Mouse (Mus musculus): Measurements from ENCODE around the gene Stambpl1. TPM values are rescaled to one million over a fixed set of nuclear protein-coding genes. Genes with fewer than 3 reads are reported as not detected.
"Not testable (repeated sequence)": the region's sequence is repeated elsewhere in the genome, so short reads cannot be mapped to it uniquely, and the experiment has no call there.

Stambpl1 gene
- polyA plus RNA-seq, 1 experiment from 2014 or later: 3.2 TPM

DNA sequence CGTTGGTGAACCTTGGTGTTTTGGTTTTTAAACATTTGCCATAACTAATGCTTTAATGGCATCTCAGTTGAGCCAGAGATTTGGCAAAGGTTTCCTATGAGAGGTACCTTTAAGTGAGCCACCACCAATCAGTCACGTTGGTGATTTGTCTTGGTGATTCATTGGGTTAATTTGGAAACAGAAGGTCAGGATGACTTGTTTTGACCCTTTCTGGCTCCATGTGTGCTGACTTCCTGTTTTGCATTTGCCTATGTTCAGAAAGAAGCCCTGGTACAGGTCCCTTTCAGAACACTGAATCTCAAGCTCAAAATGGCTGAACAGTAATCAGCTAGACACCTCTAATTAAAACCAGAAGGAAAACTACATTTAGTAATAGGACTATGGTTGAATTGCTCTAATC is 7.5 kb downstream of the Stambpl1 start:
- H3K4me2 ChIP-seq: no peak overlapping the region
- no peak overlapping the region for H3K4me3 ChIP-seq (replicated peaks)
- H3K9ac ChIP-seq: no peak overlapping the region
- DNase-seq: no peak
- no peaks in the 10 kb centered on the region for H3K27me3 ChIP-seq
- no peaks in the 10 kb centered on the region for H3K36me3 ChIP-seq
- ATAC-seq (ENCODE audit: low read depth): no peak
- H3K27ac ChIP-seq: no peak overlapping the region
- no peaks in the 10 kb centered on the region for H3K9me3 ChIP-seq (replicated peaks)
- 52% methylated on average over 2 of the region's 2 CpGs for WGBS (ENCODE audit: insufficient replicate concordance)
- no peaks in the 10 kb centered on the region for H3K4me1 ChIP-seq (replicated peaks)

DNA sequence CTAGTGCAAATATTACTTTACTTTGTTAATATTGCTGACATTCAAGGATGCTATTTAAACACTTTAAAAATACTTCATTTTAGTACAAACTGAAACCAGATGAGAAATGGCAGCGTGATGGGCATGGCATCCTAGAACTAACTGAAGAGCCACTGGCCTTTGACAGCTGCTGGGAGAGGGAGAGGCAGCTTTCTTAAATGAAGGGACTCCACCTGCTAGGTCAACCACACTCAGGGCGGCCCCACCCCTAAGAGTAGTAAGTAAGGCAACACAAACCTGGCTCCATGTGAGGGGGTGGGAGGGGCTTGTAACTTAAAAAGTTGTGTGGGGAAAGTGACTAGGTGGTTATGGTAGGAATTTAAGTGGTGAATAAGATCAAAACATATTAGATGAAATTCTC is 10.6 kb downstream of the Stambpl1 start:
- no peaks in the 10 kb centered on the region for H3K36me3 ChIP-seq
- no peak overlapping the region for H3K4me3 ChIP-seq (replicated peaks)
- H3K27ac ChIP-seq: no peak overlapping the region
- no peak overlapping the region for H3K4me2 ChIP-seq
- no peaks in the 10 kb centered on the region for H3K27me3 ChIP-seq
- no peaks in the 10 kb centered on the region for H3K9me3 ChIP-seq (replicated peaks)
- H3K9ac ChIP-seq: no peak overlapping the region
- DNase-seq: no peak
- ATAC-seq (ENCODE audit: low read depth): no peak
- 63% methylated on average over 2 of the region's 2 CpGs for WGBS (ENCODE audit: insufficient replicate concordance)
- no peaks in the 10 kb centered on the region for H3K4me1 ChIP-seq (replicated peaks)

DNA sequence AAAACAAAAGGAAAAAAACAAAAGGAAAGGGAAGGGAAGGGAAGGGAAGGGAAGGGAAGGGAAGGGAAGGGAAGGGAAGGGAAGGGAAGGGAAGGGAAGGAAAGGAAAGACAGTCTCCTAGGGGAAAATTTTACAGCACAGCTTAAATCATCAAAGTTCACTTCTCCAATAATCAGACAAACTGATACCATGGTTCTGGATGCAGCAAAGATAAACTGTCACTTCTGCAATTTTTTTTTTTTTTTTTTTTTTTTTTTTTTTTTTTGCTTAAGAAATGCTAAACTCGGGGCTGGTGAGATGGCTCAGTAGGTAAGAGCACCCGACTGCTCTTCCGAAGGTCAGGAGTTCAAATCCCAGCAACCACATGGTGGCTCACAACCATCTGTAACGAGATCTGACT is 14.1 kb downstream of the Stambpl1 start:
- H3K27me3 ChIP-seq; H3K4me3 ChIP-seq (replicated peaks); H3K4me1 ChIP-seq (replicated peaks); H3K9me3 ChIP-seq (replicated peaks); H3K4me2 ChIP-seq; H3K9ac ChIP-seq; DNase-seq; H3K27ac ChIP-seq; H3K36me3 ChIP-seq; ATAC-seq (ENCODE audit: low read depth): not testable (repeated sequence)
- 74% methylated on average over 4 of the region's 4 CpGs for WGBS (ENCODE audit: insufficient replicate concordance)

DNA sequence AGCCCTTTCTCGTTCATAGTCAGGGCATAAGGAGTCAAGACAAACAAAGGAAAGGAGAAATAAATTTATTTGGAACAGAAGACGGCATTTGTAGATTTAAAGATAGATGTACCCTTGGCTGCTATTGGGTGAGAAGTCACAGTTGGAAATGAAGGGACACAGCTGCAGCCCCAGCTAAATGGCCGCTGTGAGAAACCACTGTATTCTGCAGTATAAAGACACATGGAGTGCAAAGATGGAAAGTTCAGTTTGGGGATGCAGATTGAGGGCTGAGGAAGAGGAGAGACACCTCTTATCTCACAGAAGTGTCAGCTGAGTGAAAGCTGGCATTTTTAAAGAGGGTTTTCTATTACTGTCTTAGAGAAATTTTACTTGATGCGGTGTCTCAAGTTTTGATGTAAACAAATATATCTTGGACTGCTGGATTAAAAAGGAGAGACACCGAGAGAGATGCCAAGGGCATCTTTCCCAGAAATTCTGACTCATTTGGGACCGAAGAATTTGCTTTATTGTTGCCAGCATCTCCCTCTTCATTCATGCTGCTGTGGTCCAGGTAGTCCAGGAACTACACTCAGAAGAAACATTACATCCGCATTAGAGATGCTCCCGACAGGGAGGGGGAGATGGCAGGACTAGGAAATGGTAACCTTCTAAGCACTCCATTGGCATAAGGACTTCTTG is 14.9 kb downstream of the Stambpl1 start:
- no peak overlapping the region for H3K9ac ChIP-seq
- DNase-seq: no peak

DNA sequence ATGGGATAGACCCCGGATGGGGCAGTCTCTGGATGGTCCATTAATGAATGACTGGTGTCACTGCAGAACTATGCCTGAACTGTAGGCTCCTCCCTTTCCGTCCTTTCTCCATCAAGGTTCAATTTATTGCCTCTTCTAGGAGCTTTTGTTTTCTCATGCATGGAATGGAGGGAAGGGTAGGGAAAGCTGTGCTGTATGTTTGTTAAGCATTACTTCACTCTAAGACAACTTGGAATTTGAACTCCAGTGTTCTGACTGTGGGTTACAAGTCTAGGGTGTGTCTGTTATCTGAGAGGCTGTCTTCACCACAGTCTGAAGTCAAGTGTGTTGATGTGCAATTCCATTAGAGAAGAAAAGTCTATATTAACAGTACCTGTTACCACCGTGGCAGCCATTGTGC is 17.0 kb downstream of the Stambpl1 start:
- H3K9me3 ChIP-seq (replicated peaks): no peaks in the 10 kb centered on the region
- DNase-seq (no peak), ATAC-seq (ENCODE audit: low read depth) (no peak)
- WGBS (ENCODE audit: insufficient replicate concordance): 57% methylated on average over 3 of the region's 3 CpGs
- H3K4me1 ChIP-seq (replicated peaks): no peaks in the 10 kb centered on the region
- H3K27me3 ChIP-seq: no peaks in the 10 kb centered on the region
- H3K27ac ChIP-seq: no peak overlapping the region
- no peaks in the 10 kb centered on the region for H3K36me3 ChIP-seq
- H3K4me2 ChIP-seq: no peak overlapping the region
- no peak overlapping the region for H3K9ac ChIP-seq
- no peak overlapping the region for H3K4me3 ChIP-seq (replicated peaks)

More for the DNA sequence above, 14.9 kb downstream of the Stambpl1 start:
- no peak overlapping the region for H3K4me3 ChIP-seq (replicated peaks)
- H3K4me2 ChIP-seq: no peak overlapping the region
- H3K9me3 ChIP-seq (replicated peaks): no peaks in the 10 kb centered on the region
- H3K4me1 ChIP-seq (replicated peaks): no peaks in the 10 kb centered on the region
- WGBS (ENCODE audit: insufficient replicate concordance): 63% methylated on average over 8 of the region's 8 CpGs
- no peaks in the 10 kb centered on the region for H3K36me3 ChIP-seq
- no peak overlapping the region for H3K27ac ChIP-seq
- no peak for ATAC-seq (ENCODE audit: low read depth)
- no peaks in the 10 kb centered on the region for H3K27me3 ChIP-seq

DNA sequence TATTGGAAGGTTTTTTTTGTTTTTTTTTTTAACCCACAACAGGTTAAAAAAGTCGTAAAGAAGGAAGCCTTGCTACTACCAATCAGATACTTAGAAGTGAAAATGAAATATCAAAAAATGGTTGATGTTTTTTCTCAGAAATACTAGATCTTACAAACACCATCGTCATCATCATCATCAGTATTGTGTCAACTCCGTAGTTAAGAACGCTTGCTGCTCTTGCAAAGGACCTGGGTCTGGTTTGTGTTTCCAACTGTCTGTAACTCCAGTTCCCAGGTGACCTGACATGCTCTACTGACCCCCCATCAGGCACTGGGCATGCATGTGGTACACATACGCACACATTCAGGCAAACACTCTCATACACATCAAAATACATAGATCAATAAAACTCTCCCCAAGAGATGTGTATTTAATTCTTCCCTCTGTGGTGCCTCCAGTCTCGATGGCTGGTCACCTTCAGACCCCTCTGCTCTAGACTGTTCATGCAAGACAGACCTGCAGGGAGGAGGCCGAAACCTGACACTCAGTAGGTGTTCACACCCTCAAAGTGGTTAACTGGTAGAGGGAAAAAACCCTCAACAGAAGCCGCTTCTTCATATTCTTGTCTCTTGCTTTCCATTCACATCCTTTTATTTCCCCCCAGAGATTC is 18.0 kb downstream of the Stambpl1 start:
- Histone ChIP-seq H3K4me3 (replicated peaks) (no peak overlapping the region), H3K27ac (no peak overlapping the region; the same call in 1 of the 2 replicates), H3K9me3 (replicated peaks) (no peaks in the 10 kb centered on the region), H3K4me2 (no peak overlapping the region), H3K9ac (no peak overlapping the region), H3K27me3 (no peaks in the 10 kb centered on the region), H3K4me1 (replicated peaks) (no peaks in the 10 kb centered on the region), H3K36me3 (no peaks in the 10 kb centered on the region)
- DNase-seq (no peak), ATAC-seq (ENCODE audit: low read depth) (no peak)
- 72% methylated on average over 8 of the region's 8 CpGs for WGBS (ENCODE audit: insufficient replicate concordance)

DNA sequence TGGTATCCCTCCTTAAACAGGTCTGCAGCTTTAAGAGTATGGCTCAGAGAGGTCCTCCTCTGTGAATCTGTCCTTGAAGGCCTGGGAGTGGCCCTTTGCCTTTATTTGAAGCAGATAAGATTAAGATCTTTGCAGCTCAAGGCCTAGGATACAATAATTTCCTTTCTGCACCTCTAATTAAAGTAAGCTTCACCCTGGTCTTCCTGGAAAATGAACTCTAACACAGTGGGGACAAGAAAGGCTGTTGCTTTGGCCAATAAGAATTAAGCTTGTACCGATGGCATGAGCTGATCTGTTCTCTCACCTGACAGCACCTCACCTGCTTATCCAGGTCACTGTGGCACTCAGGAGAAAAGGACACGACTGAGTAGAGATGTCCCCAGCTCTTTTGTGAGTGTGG is 18.8 kb downstream of the Stambpl1 start:
- DNase-seq (no peak), ATAC-seq (ENCODE audit: low read depth) (no peak)
- Histone ChIP-seq H3K4me1 (replicated peaks) (no peaks in the 10 kb centered on the region), H3K9me3 (replicated peaks) (no peaks in the 10 kb centered on the region), H3K4me3 (replicated peaks) (no peak overlapping the region), H3K4me2 (no peak overlapping the region), H3K36me3 (no peaks in the 10 kb centered on the region), H3K27me3 (no peaks in the 10 kb centered on the region), H3K9ac (no peak overlapping the region), H3K27ac (no peak overlapping the region)
- 58% methylated on average over 2 of the region's 2 CpGs for WGBS (ENCODE audit: insufficient replicate concordance)

DNA sequence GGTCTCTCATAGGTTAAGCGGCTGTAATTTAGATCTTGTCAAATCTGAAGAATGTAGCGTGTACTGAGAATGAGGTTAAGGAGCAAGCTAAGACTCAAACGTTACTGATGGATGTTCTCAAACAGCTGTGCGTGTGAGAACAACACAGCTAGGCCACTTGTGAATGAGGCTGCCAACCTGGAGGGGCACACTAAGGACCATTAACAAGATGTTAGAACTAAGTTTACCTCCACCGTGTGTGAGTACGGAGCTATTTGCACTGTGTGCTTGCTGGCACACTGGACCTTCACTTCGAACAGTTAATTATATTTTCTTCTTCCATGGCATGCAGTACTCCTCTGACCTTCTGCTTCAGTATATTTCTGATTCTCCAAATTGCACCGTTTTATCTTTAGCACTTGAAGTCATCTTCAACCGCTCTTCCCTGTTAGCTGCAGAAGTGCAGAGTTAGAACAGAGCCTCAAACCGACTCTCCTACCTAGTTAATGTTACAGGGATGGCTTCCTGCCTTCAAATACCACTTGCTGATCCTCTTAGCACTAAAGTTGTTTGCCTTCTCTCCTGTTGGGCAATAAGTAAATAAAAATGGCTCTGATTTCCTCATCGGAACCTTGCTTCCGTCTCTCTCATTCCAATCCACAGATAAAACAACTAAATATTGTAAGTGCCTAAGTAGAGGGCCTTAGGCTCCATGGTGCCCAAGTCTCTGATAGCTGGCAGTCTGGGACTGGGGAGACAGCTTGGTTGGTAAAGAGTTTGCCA is 20.6 kb downstream of the Stambpl1 start:
- no peaks in the 10 kb centered on the region for H3K9me3 ChIP-seq (replicated peaks)
- no peaks in the 10 kb centered on the region for H3K36me3 ChIP-seq
- no peak overlapping the region for H3K4me2 ChIP-seq
- H3K9ac ChIP-seq: no peak overlapping the region
- WGBS (ENCODE audit: insufficient replicate concordance): 69% methylated on average over 12 of the region's 12 CpGs
- ATAC-seq (ENCODE audit: low read depth) (no peak), DNase-seq (no peak)
- H3K4me1 ChIP-seq (replicated peaks): no peaks in the 10 kb centered on the region
- H3K27me3 ChIP-seq: no peaks in the 10 kb centered on the region
- H3K27ac ChIP-seq: no peak overlapping the region
- H3K4me3 ChIP-seq (replicated peaks): no peak overlapping the region

DNA sequence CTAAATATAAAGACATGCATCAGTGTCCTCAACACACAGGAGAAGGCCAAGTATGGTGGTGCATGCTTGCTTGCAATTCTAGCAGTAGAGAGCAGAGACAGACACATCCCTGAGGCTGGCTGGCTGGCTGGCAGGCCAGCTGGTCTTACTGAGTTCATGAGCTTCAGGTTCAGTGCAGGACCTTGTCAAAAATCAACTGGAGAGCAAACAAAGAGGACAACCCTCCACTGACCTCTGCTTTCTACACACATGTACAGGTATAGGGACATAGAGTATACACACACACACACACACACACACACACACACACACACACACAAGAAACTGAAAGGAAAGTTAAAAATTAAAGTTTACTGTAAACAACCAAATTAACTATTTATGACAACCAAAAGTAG is 21.2 kb downstream of the Stambpl1 start:
- no peaks in the 10 kb centered on the region for H3K4me1 ChIP-seq (replicated peaks)
- no peak overlapping the region for H3K4me2 ChIP-seq
- DNase-seq: no peak
- no peaks in the 10 kb centered on the region for H3K27me3 ChIP-seq
- no peak overlapping the region for H3K4me3 ChIP-seq (replicated peaks)
- no peaks in the 10 kb centered on the region for H3K9me3 ChIP-seq (replicated peaks)
- ATAC-seq (ENCODE audit: low read depth): peak; percentile 57; the same call in 1 of the 2 replicates
- no peak overlapping the region for H3K27ac ChIP-seq
- H3K36me3 ChIP-seq: no peaks in the 10 kb centered on the region
- H3K9ac ChIP-seq: no peak overlapping the region

DNA sequence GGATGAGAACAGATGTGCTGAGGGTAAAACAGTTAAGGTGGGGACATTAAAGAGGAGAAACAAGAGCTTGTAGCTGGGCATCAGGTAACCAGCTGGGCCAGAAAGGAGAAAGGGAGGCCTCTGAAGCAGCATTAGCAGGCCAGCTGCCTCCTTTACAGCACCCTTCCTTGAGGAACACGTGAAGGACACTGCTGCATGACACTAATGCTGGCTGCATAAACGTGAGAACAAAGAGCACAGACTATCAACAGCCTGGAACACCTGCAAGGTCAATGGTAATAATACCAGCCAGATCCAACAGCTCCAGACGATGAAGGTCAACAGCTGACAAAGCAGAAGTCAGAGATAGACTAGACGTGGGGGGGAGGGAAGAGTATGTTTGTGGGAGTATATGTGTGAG is 22.1 kb downstream of the Stambpl1 start:
- no peaks in the 10 kb centered on the region for H3K36me3 ChIP-seq
- H3K4me1 ChIP-seq (replicated peaks): no peaks in the 10 kb centered on the region
- WGBS (ENCODE audit: insufficient replicate concordance): 38% methylated on average over 4 of the region's 4 CpGs
- no peak overlapping the region for H3K9ac ChIP-seq
- DNase-seq (no peak), ATAC-seq (ENCODE audit: low read depth) (no peak)
- H3K9me3 ChIP-seq (replicated peaks): no peaks in the 10 kb centered on the region
- H3K27ac ChIP-seq: no peak overlapping the region
- H3K27me3 ChIP-seq: no peaks in the 10 kb centered on the region
- H3K4me3 ChIP-seq (replicated peaks): no peak overlapping the region
- H3K4me2 ChIP-seq: no peak overlapping the region

DNA sequence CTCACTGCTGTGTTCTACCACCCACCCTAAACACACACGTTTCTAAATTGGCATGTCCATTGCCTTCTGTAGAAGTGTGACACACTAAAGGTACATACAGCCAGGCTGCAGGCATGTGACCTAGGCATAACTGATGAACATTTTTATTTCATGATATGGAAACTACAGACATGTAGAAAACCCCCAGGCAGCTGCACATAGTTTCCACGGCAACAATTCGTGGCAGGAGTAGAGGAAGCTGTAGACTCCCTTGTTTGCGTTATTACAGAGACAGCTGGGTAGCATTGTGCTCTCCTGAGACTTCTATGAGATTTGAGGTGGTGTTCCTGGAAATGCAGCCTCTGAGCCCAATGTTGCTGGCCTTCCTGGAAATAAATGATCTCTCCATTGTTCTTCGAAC is 24.9 kb downstream of the Stambpl1 start:
- Histone ChIP-seq H3K27ac (no peak overlapping the region), H3K4me1 (replicated peaks) (0 out of 2 replicates have a peak, but pooled peaks cover 4% of the 10 kb centered on the region), H3K4me3 (replicated peaks) (no peak overlapping the region), H3K4me2 (no peak overlapping the region), H3K27me3 (no peaks in the 10 kb centered on the region), H3K36me3 (no peaks in the 10 kb centered on the region), H3K9ac (no peak overlapping the region), H3K9me3 (replicated peaks) (no peaks in the 10 kb centered on the region)
- 63% methylated on average over 5 of the region's 5 CpGs for WGBS (ENCODE audit: insufficient replicate concordance)
- DNase-seq: no peak
- no peak for ATAC-seq (ENCODE audit: low read depth)

Measured in liver, embryonic 13.5 days (tissue).